Mouse (Mus musculus) heart, adult 2 months (tissue): ENCODE measurements at regions not wholly inside any gene's neighbourhood (a gene's known extent, or its start where the extent isn't known, plus 50 kb on each side); places are given as distances from the start of the nearest gene placed in this dataset.
A peak's percentile ranks its signal among the peaks of the same experiment; 100 is the strongest.

Experiments used
- DNase-seq, 2 experiments: peaks; one replicate each; pipeline ENCODE4 v3.0.0; 2021
- H3K27ac ChIP-seq: fragments of 200-600 bp; 2 replicates; pipeline ENCODE4 v1.8.1; 2022
- H3K27me3 ChIP-seq: fragments of 200-500 bp; 2 replicates; pipeline ENCODE4 v1.6.1; 2012; ENCODE audit warnings: mild to moderate bottlenecking, low read length, inconsistent platforms, mixed read lengths; ENCODE audit not compliant: control insufficient read depth, insufficient read depth
- H3K36me3 ChIP-seq: fragments of 200-500 bp; 2 replicates; pipeline ENCODE4 v1.6.1; 2012; ENCODE audit warnings: low read length, inconsistent platforms; ENCODE audit not compliant: control insufficient read depth, insufficient read depth
- H3K4me1 ChIP-seq: fragments of 200-500 bp; 2 replicates; pipeline ENCODE4 v1.6.1; 2011; ENCODE audit warnings: low read length; ENCODE audit not compliant: control insufficient read depth, insufficient read depth
- H3K4me3 ChIP-seq: fragments of 200-600 bp; 2 replicates; pipeline ENCODE4 v1.8.1; 2022
- H3K79me2 ChIP-seq: fragments of 200-500 bp; replicated peaks from 2 replicates; pipeline ENCODE4 v1.6.1; 2012; ENCODE audit warnings: mild to moderate bottlenecking, inconsistent platforms, low read length, moderate library complexity, mixed read lengths; ENCODE audit not compliant: control insufficient read depth, insufficient read depth
- H3K9ac ChIP-seq: fragments of 200-500 bp; 2 replicates; pipeline ENCODE4 v1.6.1; 2012; ENCODE audit warnings: low read depth, mild to moderate bottlenecking, control low read depth, inconsistent platforms, low read length, mixed read lengths
- CTCF ChIP-seq: fragments of 200-600 bp; IDR thresholded peaks from 2 replicates; pipeline ENCODE4 v1.8.1; 2022; ENCODE audit warnings: antibody characterized with exemption, mild to moderate bottlenecking, moderate library complexity
- EP300 ChIP-seq: fragments of 200-500 bp; IDR thresholded peaks from 2 replicates; pipeline ENCODE4 v1.6.1; 2011; ENCODE audit warnings: low read depth, low read length, control low read depth; ENCODE audit not compliant: insufficient read depth
- POLR2A ChIP-seq: fragments of 200-500 bp; IDR thresholded peaks from 2 replicates; pipeline ENCODE4 v1.6.1; 2011; ENCODE audit warnings: mild to moderate bottlenecking, low read depth, low read length, control low read depth; ENCODE audit not compliant: insufficient read depth
- WGBS: fragments of 180-500 bp; shearing (Covaris S2); methylation state at CpG from one replicate; pipeline ENCODE4 v1.1.7; 2018; 5-methylcytosine and 5-hydroxymethylcytosine counted together
- intact Hi-C: fragments of 180-260 bp; cut with DNase I; formaldehyde crosslinking; loops from one replicate; pipeline ENCODE4 v1.15.1; 2025

- intact Hi-C loops: no loop called here
- H3K9ac ChIP-seq: no peak overlapping the region
- no peak for DNase-seq
- WGBS: 86% methylated on average over 12 of the region's 12 CpGs
- H3K27me3 ChIP-seq: no peaks in the 10 kb centered on the region
- no peaks in the 10 kb centered on the region for H3K79me2 ChIP-seq
- no peaks in the 10 kb centered on the region for H3K36me3 ChIP-seq
- H3K4me3 ChIP-seq: no peak overlapping the region
- H3K4me1 ChIP-seq: peaks cover 11% of the 10 kb centered on the region
- H3K27ac ChIP-seq: peak overlapping the region; percentile 43; the same call in 1 of the 2 replicates
- no peak for TF ChIP-seq CTCF
- TF ChIP-seq EP300: no peak
- no peak for TF ChIP-seq POLR2A
Observed at GRCm38 (mm10) chr2:167756721-167757120, 67.1 kb upstream of the Tmem189 start.

- Histone ChIP-seq H3K27ac (no peak overlapping the region), H3K4me3 (no peak overlapping the region), H3K79me2 (no peaks in the 10 kb centered on the region), H3K27me3 (no peaks in the 10 kb centered on the region), H3K4me1 (peaks cover 10% of the 10 kb centered on the region), H3K36me3 (no peaks in the 10 kb centered on the region), H3K9ac (no peak overlapping the region)
- intact Hi-C loops: no loop called here
- 65% methylated on average over 22 of the region's 22 CpGs for WGBS
- no peak for DNase-seq
- no peak for TF ChIP-seq CTCF
- TF ChIP-seq POLR2A: no peak
- TF ChIP-seq EP300: no peak
Observed at GRCm38 (mm10) chr2:167754929-167755551, 65.4 kb upstream of the Tmem189 start.

- WGBS: 51% methylated on average over 9 of the region's 9 CpGs
- H3K4me1 ChIP-seq: peaks cover 10% of the 10 kb centered on the region
- TF ChIP-seq CTCF (no peak), POLR2A (no peak), EP300 (0 out of 2 replicates have a peak, but pooled peaks have one; percentile 53)
- no peak overlapping the region for H3K9ac ChIP-seq
- no peaks in the 10 kb centered on the region for H3K79me2 ChIP-seq
- DNase-seq: peak; percentile 58 to 84
- H3K27ac ChIP-seq: no peak overlapping the region; the same call in 1 of the 2 replicates
- no peaks in the 10 kb centered on the region for H3K36me3 ChIP-seq
- no peaks in the 10 kb centered on the region for H3K27me3 ChIP-seq
- intact Hi-C loops: no loop called here
- H3K4me3 ChIP-seq: no peak overlapping the region
Observed at GRCm38 (mm10) chr2:167753898-167754297, 64.3 kb upstream of the Tmem189 start.

GRCm38 (mm10) chr2:167752805-167753556, 63.4 kb upstream of the Tmem189 start:
- no peaks in the 10 kb centered on the region for H3K36me3 ChIP-seq
- H3K27me3 ChIP-seq: no peaks in the 10 kb centered on the region
- H3K4me3 ChIP-seq: no peak overlapping the region
- intact Hi-C loops: no loop called here
- H3K9ac ChIP-seq: no peak overlapping the region
- DNase-seq: peak; percentile 66 to 78
- WGBS: 53% methylated on average over 12 of the region's 12 CpGs
- peaks cover 10% of the 10 kb centered on the region for H3K4me1 ChIP-seq
- TF ChIP-seq POLR2A (no peak), CTCF (no peak), EP300 (no peak)
- H3K79me2 ChIP-seq: no peaks in the 10 kb centered on the region
- no peak overlapping the region for H3K27ac ChIP-seq

GRCm38 (mm10) chr2:167751585-167751984, 62.0 kb upstream of the Tmem189 start:
- Histone ChIP-seq H3K4me1 (peaks cover 7% of the 10 kb centered on the region), H3K36me3 (no peaks in the 10 kb centered on the region), H3K9ac (no peak overlapping the region), H3K27me3 (no peaks in the 10 kb centered on the region), H3K4me3 (no peak overlapping the region), H3K79me2 (no peaks in the 10 kb centered on the region), H3K27ac (no peak overlapping the region)
- no peak for DNase-seq
- no peak for TF ChIP-seq EP300
- TF ChIP-seq POLR2A: no peak
- TF ChIP-seq CTCF: no peak
- intact Hi-C loops: no loop called here
- WGBS: 67% methylated on average over 2 of the region's 2 CpGs

- Histone ChIP-seq H3K4me1 (peaks cover 4% of the 10 kb centered on the region), H3K79me2 (no peaks in the 10 kb centered on the region), H3K27me3 (no peaks in the 10 kb centered on the region), H3K9ac (no peak overlapping the region), H3K36me3 (no peaks in the 10 kb centered on the region), H3K4me3 (no peak overlapping the region), H3K27ac (no peak overlapping the region)
- DNase-seq: no peak
- intact Hi-C loops: no loop called here
- WGBS: 91% methylated on average over 6 of the region's 6 CpGs
- TF ChIP-seq CTCF: no peak
- TF ChIP-seq EP300: no peak
- no peak for TF ChIP-seq POLR2A
Observed at GRCm38 (mm10) chr2:167748297-167748696, 58.7 kb upstream of the Tmem189 start.
